In genomic region chr11:73137116-73137515, GRCm38 (mm10) we compare ENCODE assay signal across 8 mouse cellular contexts. TPM values are rescaled to one million over a fixed set of nuclear protein-coding genes. Genes with fewer than 3 reads are reported as not detected.
A peak's percentile ranks its signal among the peaks of the same experiment; 100 is the strongest.
DNase-seq lines count a peak whose midpoint lies in the region; ATAC-seq and TF ChIP-seq lines count a peak whose summit lies in the region.

No protein-coding gene starts in this region.

- no peaks in the 10 kb centered on the region for H3K9me3 ChIP-seq in heart, embryonic 15.5 days (replicated peaks)
- no peaks in the 10 kb centered on the region for H3K9me3 ChIP-seq in kidney, embryonic 14.5 days (ENCODE audit: control insufficient read depth, low read length)
- H3K9me3 ChIP-seq in midbrain, embryonic 13.5 days, result no peaks in the 10 kb centered on the region

- H3K4me2 ChIP-seq in heart, embryonic 15.5 days, result peak overlapping the region; percentile 94
- peak overlapping the region; percentile 78 for H3K4me2 ChIP-seq in kidney, embryonic 14.5 days (replicated peaks; ENCODE audit: low read depth, low read length)
- H3K4me2 ChIP-seq in midbrain, embryonic 13.5 days (replicated peaks), result peak overlapping the region; percentile 92

- ATAC-seq in heart, embryonic 15.5 days (replicated peaks; ENCODE audit: insufficient number of reproducible peaks, insufficient read depth, low FRiP score, low read depth), result no peak
- no peak for ATAC-seq in kidney, embryonic 14.5 days (ENCODE audit: low FRiP score, low TSS enrichment)
- ATAC-seq in midbrain, embryonic 13.5 days, result no peak

- intact Hi-C loops in left cerebral cortex, postnatal 14 days (cut with DNase I), result no loop called here

- DNase-seq in heart, adult 11 months, result no peak
- DNase-seq in cerebellum, adult 2 months, result no peak
- DNase-seq in left cerebral cortex, postnatal 14 days (ENCODE audit: low spot score in 2 of 2), result no peak
- DNase-seq in gastrocnemius, postnatal 4 days (ENCODE audit: low spot score in 2 of 2), result no peak

- H3K9ac ChIP-seq in heart, embryonic 15.5 days, result peak overlapping the region; percentile 73
- peak overlapping the region; percentile 74 for H3K9ac ChIP-seq in kidney, embryonic 14.5 days (ENCODE audit: low read depth, low read length)
- peak overlapping the region; percentile 79 for H3K9ac ChIP-seq in midbrain, embryonic 13.5 days (replicated peaks)

- H3K4me3 ChIP-seq in heart, embryonic 15.5 days, result peak overlapping the region; percentile 94
- peak overlapping the region; percentile 90 for H3K4me3 ChIP-seq in embryonic fibroblast, embryonic 13.5 days (ENCODE audit: insufficient read depth, low read length)
- peak overlapping the region; percentile 93 for H3K4me3 ChIP-seq in kidney, embryonic 14.5 days (ENCODE audit: low read length)
- peak overlapping the region; percentile 79 for H3K4me3 ChIP-seq in midbrain, embryonic 13.5 days (replicated peaks)
- no peak overlapping the region for H3K4me3 ChIP-seq in cerebellum, adult 2 months (replicated peaks; ENCODE audit: insufficient read depth, low read depth, low read length)

- peaks cover 39% of the 10 kb centered on the region for H3K4me1 ChIP-seq in heart, embryonic 15.5 days (replicated peaks)
- H3K4me1 ChIP-seq in embryonic fibroblast, embryonic 13.5 days (ENCODE audit: control insufficient read depth, insufficient read depth, low read length), result peaks cover 2% of the 10 kb centered on the region; the same call in 1 of the 2 replicates
- H3K4me1 ChIP-seq in kidney, embryonic 14.5 days (ENCODE audit: control insufficient read depth, insufficient read depth, low read length), result peaks cover 25% of the 10 kb centered on the region
- H3K4me1 ChIP-seq in midbrain, embryonic 13.5 days (replicated peaks), result peaks cover 25% of the 10 kb centered on the region
- no peaks in the 10 kb centered on the region for H3K4me1 ChIP-seq in cerebellum, adult 2 months (ENCODE audit: control insufficient read depth, insufficient read depth, low read length)

- TF ChIP-seq POLR2A in embryonic fibroblast, embryonic 13.5 days (IDR thresholded peaks at IDR 0.05; ENCODE audit: low read depth, low read length), result no peak
- TF ChIP-seq POLR2A in cerebellum, adult 2 months (IDR thresholded peaks at IDR 0.05; ENCODE audit: borderline replicate concordance, insufficient read depth, low read length), result no peak

- WGBS in heart, embryonic 15.5 days, result 21% methylated on average over 11 of the region's 11 CpGs
- WGBS in kidney, embryonic 14.5 days, result 30% methylated on average over 11 of the region's 11 CpGs
- WGBS in midbrain, embryonic 13.5 days, result 45% methylated on average over 11 of the region's 11 CpGs
- WGBS in cerebellum, adult 2 months, result 11% methylated on average over 11 of the region's 11 CpGs

- H3K27ac ChIP-seq in heart, embryonic 15.5 days, result peak overlapping the region; percentile 39; the same call in 1 of the 2 replicates
- H3K27ac ChIP-seq in embryonic fibroblast, embryonic 13.5 days (ENCODE audit: insufficient read depth, low read length), result no peak overlapping the region
- H3K27ac ChIP-seq in kidney, embryonic 14.5 days (ENCODE audit: low read depth, low read length), result no peak overlapping the region
- no peak overlapping the region for H3K27ac ChIP-seq in midbrain, embryonic 13.5 days
- no peak overlapping the region for H3K27ac ChIP-seq in cerebellum, adult 2 months (ENCODE audit: insufficient read depth, low read length)

- H3K27me3 ChIP-seq in heart, embryonic 15.5 days, result no peaks in the 10 kb centered on the region
- H3K27me3 ChIP-seq in kidney, embryonic 14.5 days (ENCODE audit: control insufficient read depth, insufficient read depth, low read length), result no peaks in the 10 kb centered on the region
- H3K27me3 ChIP-seq in midbrain, embryonic 13.5 days, result no peaks in the 10 kb centered on the region
- H3K27me3 ChIP-seq in cerebellum, adult 2 months (ENCODE audit: control insufficient read depth, insufficient read depth, low read length), result no peaks in the 10 kb centered on the region

- no peak for TF ChIP-seq CTCF in embryonic fibroblast, embryonic 13.5 days (IDR thresholded peaks at IDR 0.05; ENCODE audit: borderline replicate concordance, insufficient read depth, low read length)
- no peak for TF ChIP-seq CTCF in cerebellum, adult 2 months (IDR thresholded peaks at IDR 0.05; ENCODE audit: borderline replicate concordance, insufficient read depth, low read depth, low read length)

- H3K36me3 ChIP-seq in heart, embryonic 15.5 days, result no peaks in the 10 kb centered on the region
- peaks cover 13% of the 10 kb centered on the region; the same call in 1 of the 2 replicates for H3K36me3 ChIP-seq in kidney, embryonic 14.5 days (ENCODE audit: control insufficient read depth, insufficient read depth, low read length)
- H3K36me3 ChIP-seq in midbrain, embryonic 13.5 days, result peaks cover 12% of the 10 kb centered on the region

RNA-seq across cellular contexts. Expression of gene Haspin, which starts 1.0 kb away (rescaled TPM):
- 10.0 and 11.4 TPM in 2 replicates for polyA plus RNA-seq in heart, embryonic 15.5 days (2015; fragmentation: Nextera tagmentation; extraction: Ambion mirVana)
- 5.6 and 6.4 TPM in 2 replicates for polyA plus RNA-seq in embryonic fibroblast, embryonic 13.5 days (2011; ENCODE audit: insufficient read length, low read depth, missing spikeins)
- 14.5 and 19.5 TPM in 2 replicates for polyA plus RNA-seq in kidney, embryonic 14.5 days (2014; fragmentation: Nextera tagmentation; extraction: Ambion mirVana)
- polyA plus RNA-seq in midbrain, embryonic 13.5 days (2015; fragmentation: Nextera tagmentation; extraction: Ambion mirVana), result 5.2 and 5.6 TPM in 2 replicates
- polyA plus RNA-seq in cerebellum, adult 2 months (2012; rRNA removed), result 0.05 and 0.10 TPM in 2 replicates
- total RNA-seq in left cerebral cortex, postnatal 14 days (2021), result under 1 TPM; 0.40 to 0.61 TPM
- 1 to 10 TPM; 2.9 to 3.0 TPM for total RNA-seq in gastrocnemius, postnatal 4 days (2021)

RNA-seq across cellular contexts. Expression of gene P2rx5, which starts 23.1 kb away (rescaled TPM):
- 2.0 TPM in 2 replicates for polyA plus RNA-seq in heart, embryonic 15.5 days (2015; fragmentation: Nextera tagmentation; extraction: Ambion mirVana)
- 4.2 and 4.5 TPM in 2 replicates for polyA plus RNA-seq in embryonic fibroblast, embryonic 13.5 days (2011; ENCODE audit: insufficient read length, low read depth, missing spikeins)
- polyA plus RNA-seq in kidney, embryonic 14.5 days (2014; fragmentation: Nextera tagmentation; extraction: Ambion mirVana), result 0.34 TPM in 1 of 2 replicates, not detected in the other
- polyA plus RNA-seq in midbrain, embryonic 13.5 days (2015; fragmentation: Nextera tagmentation; extraction: Ambion mirVana), result 0.20 and 0.31 TPM in 2 replicates
- 4.5 and 6.2 TPM in 2 replicates for polyA plus RNA-seq in cerebellum, adult 2 months (2012; rRNA removed)
- under 1 TPM; 0.24 to 0.76 TPM for total RNA-seq in left cerebral cortex, postnatal 14 days (2021)
- 1 to 10 TPM; 6.2 to 7.1 TPM for total RNA-seq in gastrocnemius, postnatal 4 days (2021)

RNA-seq across cellular contexts. Expression of gene Emc6, which starts 39.7 kb away (rescaled TPM):
- 90.7 and 98.9 TPM in 2 replicates for polyA plus RNA-seq in heart, embryonic 15.5 days (2015; fragmentation: Nextera tagmentation; extraction: Ambion mirVana)
- polyA plus RNA-seq in embryonic fibroblast, embryonic 13.5 days (2011; ENCODE audit: insufficient read length, low read depth, missing spikeins), result 37.9 and 40.7 TPM in 2 replicates
- polyA plus RNA-seq in kidney, embryonic 14.5 days (2014; fragmentation: Nextera tagmentation; extraction: Ambion mirVana), result 134 and 156 TPM in 2 replicates
- polyA plus RNA-seq in midbrain, embryonic 13.5 days (2015; fragmentation: Nextera tagmentation; extraction: Ambion mirVana), result 122 and 123 TPM in 2 replicates
- polyA plus RNA-seq in cerebellum, adult 2 months (2012; rRNA removed), result 78.7 and 80.6 TPM in 2 replicates
- total RNA-seq in left cerebral cortex, postnatal 14 days (2021), result 10 to 100 TPM; 67.0 to 70.3 TPM
- 10 to 100 TPM; 60.1 to 67.3 TPM for total RNA-seq in gastrocnemius, postnatal 4 days (2021)

RNA-seq across cellular contexts. Expression of gene Tax1bp3, which starts 39.8 kb away (rescaled TPM):
- polyA plus RNA-seq in heart, embryonic 15.5 days (2015; fragmentation: Nextera tagmentation; extraction: Ambion mirVana), result 222 and 231 TPM in 2 replicates
- 129 and 131 TPM in 2 replicates for polyA plus RNA-seq in embryonic fibroblast, embryonic 13.5 days (2011; ENCODE audit: insufficient read length, low read depth, missing spikeins)
- 195 and 209 TPM in 2 replicates for polyA plus RNA-seq in kidney, embryonic 14.5 days (2014; fragmentation: Nextera tagmentation; extraction: Ambion mirVana)
- 193 and 195 TPM in 2 replicates for polyA plus RNA-seq in midbrain, embryonic 13.5 days (2015; fragmentation: Nextera tagmentation; extraction: Ambion mirVana)
- polyA plus RNA-seq in cerebellum, adult 2 months (2012; rRNA removed), result 15.9 and 16.5 TPM in 2 replicates
- total RNA-seq in left cerebral cortex, postnatal 14 days (2021), result 10 to 100 TPM; 14.5 to 16.3 TPM
- 10 to 100 TPM; 52.8 to 57.5 TPM for total RNA-seq in gastrocnemius, postnatal 4 days (2021)

RNA-seq across cellular contexts. Expression of gene Itgae, which starts 46.7 kb away (rescaled TPM):
- polyA plus RNA-seq in heart, embryonic 15.5 days (2015; fragmentation: Nextera tagmentation; extraction: Ambion mirVana), result 0.30 and 1.8 TPM in 2 replicates
- polyA plus RNA-seq in embryonic fibroblast, embryonic 13.5 days (2011; ENCODE audit: insufficient read length, low read depth, missing spikeins), result not detected in 2 replicates
- polyA plus RNA-seq in kidney, embryonic 14.5 days (2014; fragmentation: Nextera tagmentation; extraction: Ambion mirVana), result 0.20 and 0.24 TPM in 2 replicates
- polyA plus RNA-seq in midbrain, embryonic 13.5 days (2015; fragmentation: Nextera tagmentation; extraction: Ambion mirVana), result 0.21 and 0.28 TPM in 2 replicates
- polyA plus RNA-seq in cerebellum, adult 2 months (2012; rRNA removed), result 0.24 and 0.33 TPM in 2 replicates
- under 1 TPM; 0.53 to 0.55 TPM for total RNA-seq in left cerebral cortex, postnatal 14 days (2021)
- total RNA-seq in gastrocnemius, postnatal 4 days (2021), result under 1 TPM; 0.07 to 0.16 TPM
